Mouse (Mus musculus) layer of hippocampus, adult 2 months (tissue): ENCODE results near the gene F2. TPM values are rescaled to one million over a fixed set of nuclear protein-coding genes. Genes with fewer than 3 reads are reported as not detected.

ENCODE experiments used
- DNase-seq, 2 experiments: peaks; one replicate each; pipeline ENCODE4 v3.0.0; 2022; ENCODE audit warnings: low spot score in 2 of 2
- H3K27ac ChIP-seq: fragments of 200-600 bp; 2 replicates; pipeline ENCODE4 v1.8.1; 2022
- H3K4me3 ChIP-seq: fragments of 200-600 bp; 2 replicates; pipeline ENCODE4 v1.8.1; 2022; ENCODE audit warnings: mild to moderate bottlenecking
- CTCF ChIP-seq: fragments of 200-600 bp; conservative IDR thresholded peaks from 2 replicates; pipeline ENCODE4 v1.8.1; 2022; ENCODE audit warnings: antibody characterized with exemption, mild to moderate bottlenecking, moderate library complexity
- long read RNA-seq, 2 experiments: library from polyadenylated mRNA; stranded (forward); transcript quantifications; one replicate each; pipeline ENCODE4 v2.0.0; 2021; ENCODE audit warnings: borderline mapping rate in 2 of 2
- total RNA-seq, 2 experiments: library from RNA; stranded (reverse); gene quantifications; 2 replicates each; pipeline ENCODE4 v1.2.3; 2021

The F2 gene
- under 1 TPM in 1 of 2 experiments, not detected in 1; 0.27 TPM for total RNA-seq
- long read RNA-seq, experiment 1 = 0 reads
- long read RNA-seq, experiment 2, partial matches to known transcripts = 0 of 1 reads
- long read RNA-seq, experiment 2, other reads (novel, unspliced or antisense) = 1 of 1 reads

- no peak within 1 kb of the TSS for H3K4me3 ChIP-seq
- H3K27ac ChIP-seq = no peak within 1 kb of the TSS
- DNase-seq = no peak
- TF ChIP-seq CTCF = no peak
These were observed at the start of gene F2 for GRCm38 (mm10) chr2:91636229-91636628. F2 (minus strand) TSS chr2:91636414.

- DNase-seq = no peak
- H3K27ac ChIP-seq = peak overlapping the region; percentile 59
- H3K4me3 ChIP-seq = no peak overlapping the region
These were observed 47.7 kb upstream of the F2 start for GRCm38 (mm10) chr2:91683919-91684318.

GRCm38 (mm10) chr2:91682850-91683249 is 46.6 kb upstream of the F2 start:
- Histone ChIP-seq H3K4me3 (no peak overlapping the region), H3K27ac (peak overlapping the region; percentile 59; the same call in 1 of the 2 replicates)
- TF ChIP-seq CTCF = peak; percentile 85
- peak; percentile 70 to 73 for DNase-seq

More at GRCm38 (mm10) chr2:91683919-91684318, 47.7 kb upstream of the F2 start:
- TF ChIP-seq CTCF = no peak

- no peak for TF ChIP-seq CTCF
- no peak overlapping the region for H3K27ac ChIP-seq
- no peak overlapping the region for H3K4me3 ChIP-seq
- DNase-seq = no peak
These were observed 40.7 kb upstream of the F2 start for GRCm38 (mm10) chr2:91676961-91677360.

GRCm38 (mm10) chr2:91676420-91676819 is 40.2 kb upstream of the F2 start:
- Histone ChIP-seq H3K27ac (no peak overlapping the region), H3K4me3 (no peak overlapping the region)
- DNase-seq = no peak
- no peak for TF ChIP-seq CTCF

GRCm38 (mm10) chr2:91674895-91675294 is 38.7 kb upstream of the F2 start:
- peak; percentile 36 to 75 for DNase-seq
- Histone ChIP-seq H3K4me3 (no peak overlapping the region), H3K27ac (peak overlapping the region; percentile 67)
- TF ChIP-seq CTCF = no peak

- Histone ChIP-seq H3K27ac (peak overlapping the region; percentile 10; the same call in 1 of the 2 replicates), H3K4me3 (no peak overlapping the region)
- DNase-seq = no peak
- no peak for TF ChIP-seq CTCF
These were observed 37.4 kb upstream of the F2 start for GRCm38 (mm10) chr2:91673587-91673986.

- no peak for TF ChIP-seq CTCF
These were observed 33.8 kb upstream of the F2 start for GRCm38 (mm10) chr2:91670038-91670437.

GRCm38 (mm10) chr2:91669326-91669725 is 33.1 kb upstream of the F2 start:
- DNase-seq = no peak
- TF ChIP-seq CTCF = no peak
- no peak overlapping the region for H3K4me3 ChIP-seq

More at GRCm38 (mm10) chr2:91670038-91670437, 33.8 kb upstream of the F2 start:
- no peak for DNase-seq
- H3K4me3 ChIP-seq = no peak overlapping the region
- H3K27ac ChIP-seq = no peak overlapping the region

GRCm38 (mm10) chr2:91667747-91668146 is 31.5 kb upstream of the F2 start:
- DNase-seq = no peak
- no peak for TF ChIP-seq CTCF

More at GRCm38 (mm10) chr2:91669326-91669725, 33.1 kb upstream of the F2 start:
- no peak overlapping the region for H3K27ac ChIP-seq

GRCm38 (mm10) chr2:91666386-91666910 is 30.2 kb upstream of the F2 start:
- DNase-seq = no peak
- TF ChIP-seq CTCF = no peak
- H3K27ac ChIP-seq = no peak overlapping the region
- H3K4me3 ChIP-seq = no peak overlapping the region

More at GRCm38 (mm10) chr2:91667747-91668146, 31.5 kb upstream of the F2 start:
- Histone ChIP-seq H3K4me3 (no peak overlapping the region), H3K27ac (no peak overlapping the region)

GRCm38 (mm10) chr2:91664780-91665179 is 28.6 kb upstream of the F2 start:
- no peak overlapping the region for H3K4me3 ChIP-seq
- TF ChIP-seq CTCF = no peak

GRCm38 (mm10) chr2:91660981-91661380 is 24.8 kb upstream of the F2 start:
- no peak for DNase-seq
- Histone ChIP-seq H3K27ac (no peak overlapping the region), H3K4me3 (no peak overlapping the region)
- no peak for TF ChIP-seq CTCF

More at GRCm38 (mm10) chr2:91664780-91665179, 28.6 kb upstream of the F2 start:
- no peak overlapping the region for H3K27ac ChIP-seq
- DNase-seq = no peak

GRCm38 (mm10) chr2:91659657-91660056 is 23.4 kb upstream of the F2 start:
- no peak overlapping the region for H3K27ac ChIP-seq
- no peak for TF ChIP-seq CTCF
- no peak overlapping the region for H3K4me3 ChIP-seq
- DNase-seq = no peak
